Mouse (Mus musculus): Measurements from ENCODE around the gene Emc7. TPM values are rescaled to one million over a fixed set of nuclear protein-coding genes. Genes with fewer than 3 reads are reported as not detected.
A peak's percentile ranks its signal among the peaks of the same experiment; 100 is the strongest.
"Not testable (repeated sequence)": the region's sequence is repeated elsewhere in the genome, so short reads cannot be mapped to it uniquely, and the experiment has no call there.

Gene Emc7
- total RNA-seq (2021), result 10 to 100 TPM; 43.8 to 45.6 TPM
- long read RNA-seq, experiment 1, full-length matches to known transcripts, result 61 of 69 reads
- long read RNA-seq, experiment 1, partial matches to known transcripts, result 0 of 69 reads
- long read RNA-seq, experiment 1, other reads (novel, unspliced or antisense), result 8 of 69 reads
- long read RNA-seq, experiment 2, full-length matches to known transcripts, result 73 of 89 reads
- long read RNA-seq, experiment 2, partial matches to known transcripts, result 2 of 89 reads
- long read RNA-seq, experiment 2, other reads (novel, unspliced or antisense), result 14 of 89 reads

- peak within 1 kb of the TSS; percentile 93 for H3K27ac ChIP-seq
- H3K4me3 ChIP-seq, result peak within 1 kb of the TSS; percentile 87
- DNase-seq (ENCODE audit: low spot score in 2 of 2), result peak; percentile 96 to 99
- no peak for TF ChIP-seq CTCF (conservative IDR thresholded peaks at IDR 0.05)
These were observed at the start of gene Emc7 for GRCm38 (mm10) chr2:112454862-112455564. Emc7 (plus strand) TSS chr2:112454997.

GRCm38 (mm10) chr2:112407030-112407429 is 47.8 kb upstream of the Emc7 start:
- Histone ChIP-seq H3K4me3 (no peak overlapping the region), H3K27ac (no peak overlapping the region)
- DNase-seq (ENCODE audit: low spot score in 2 of 2), result no peak
- TF ChIP-seq CTCF (conservative IDR thresholded peaks at IDR 0.05), result no peak

- H3K27ac ChIP-seq, result no peak overlapping the region
- TF ChIP-seq CTCF (conservative IDR thresholded peaks at IDR 0.05), result no peak
- H3K4me3 ChIP-seq, result no peak overlapping the region
- DNase-seq (ENCODE audit: low spot score in 2 of 2), result no peak
These were observed 29.5 kb upstream of the Emc7 start for GRCm38 (mm10) chr2:112425308-112425707.

- DNase-seq (ENCODE audit: low spot score in 2 of 2); H3K4me3 ChIP-seq; H3K27ac ChIP-seq: not testable (repeated sequence)
These were observed 26.3 kb upstream of the Emc7 start for GRCm38 (mm10) chr2:112428534-112428933.

GRCm38 (mm10) chr2:112429665-112430064 is 25.1 kb upstream of the Emc7 start:
- H3K4me3 ChIP-seq, result no peak overlapping the region
- H3K27ac ChIP-seq, result no peak overlapping the region
- DNase-seq (ENCODE audit: low spot score in 2 of 2), result no peak
- no peak for TF ChIP-seq CTCF (conservative IDR thresholded peaks at IDR 0.05)

GRCm38 (mm10) chr2:112430403-112430802 is 24.4 kb upstream of the Emc7 start:
- Histone ChIP-seq H3K4me3 (no peak overlapping the region), H3K27ac (no peak overlapping the region)
- DNase-seq (ENCODE audit: low spot score in 2 of 2), result no peak
- no peak for TF ChIP-seq CTCF (conservative IDR thresholded peaks at IDR 0.05)

- TF ChIP-seq CTCF (conservative IDR thresholded peaks at IDR 0.05), result no peak
- H3K27ac ChIP-seq, result no peak overlapping the region
- no peak overlapping the region for H3K4me3 ChIP-seq
- no peak for DNase-seq (ENCODE audit: low spot score in 2 of 2)
These were observed 22.3 kb upstream of the Emc7 start for GRCm38 (mm10) chr2:112432523-112432922.

GRCm38 (mm10) chr2:112433359-112433758 is 21.4 kb upstream of the Emc7 start:
- Histone ChIP-seq H3K4me3 (no peak overlapping the region), H3K27ac (no peak overlapping the region)
- DNase-seq (ENCODE audit: low spot score in 2 of 2), result no peak
- TF ChIP-seq CTCF (conservative IDR thresholded peaks at IDR 0.05), result no peak

- DNase-seq (ENCODE audit: low spot score in 2 of 2), result no peak
- TF ChIP-seq CTCF (conservative IDR thresholded peaks at IDR 0.05), result no peak
- H3K27ac ChIP-seq, result no peak overlapping the region
These were observed 18.5 kb upstream of the Emc7 start for GRCm38 (mm10) chr2:112436292-112436691.

GRCm38 (mm10) chr2:112437589-112437988 is 17.2 kb upstream of the Emc7 start:
- no peak overlapping the region for H3K4me3 ChIP-seq
- no peak overlapping the region for H3K27ac ChIP-seq
- no peak for DNase-seq (ENCODE audit: low spot score in 2 of 2)
- no peak for TF ChIP-seq CTCF (conservative IDR thresholded peaks at IDR 0.05)

More at GRCm38 (mm10) chr2:112436292-112436691, 18.5 kb upstream of the Emc7 start:
- no peak overlapping the region for H3K4me3 ChIP-seq

- Histone ChIP-seq H3K4me3 (no peak overlapping the region), H3K27ac (no peak overlapping the region)
- TF ChIP-seq CTCF (conservative IDR thresholded peaks at IDR 0.05), result no peak
- DNase-seq (ENCODE audit: low spot score in 2 of 2), result no peak
These were observed 11.3 kb upstream of the Emc7 start for GRCm38 (mm10) chr2:112443491-112443890.

GRCm38 (mm10) chr2:112445511-112445910 is 9.3 kb upstream of the Emc7 start:
- H3K4me3 ChIP-seq, result no peak overlapping the region
- DNase-seq (ENCODE audit: low spot score in 2 of 2), result no peak
- TF ChIP-seq CTCF (conservative IDR thresholded peaks at IDR 0.05), result no peak
- H3K27ac ChIP-seq, result no peak overlapping the region

GRCm38 (mm10) chr2:112448046-112448445 is 6.8 kb upstream of the Emc7 start:
- not testable (repeated sequence) for H3K27ac ChIP-seq; H3K4me3 ChIP-seq; DNase-seq (ENCODE audit: low spot score in 2 of 2)

GRCm38 (mm10) chr2:112448510-112449059 is 6.2 kb upstream of the Emc7 start:
- Histone ChIP-seq H3K27ac (no peak overlapping the region), H3K4me3 (no peak overlapping the region)
- DNase-seq (ENCODE audit: low spot score in 2 of 2), result no peak
- TF ChIP-seq CTCF (conservative IDR thresholded peaks at IDR 0.05), result no peak
